In the genomic region with DNA sequence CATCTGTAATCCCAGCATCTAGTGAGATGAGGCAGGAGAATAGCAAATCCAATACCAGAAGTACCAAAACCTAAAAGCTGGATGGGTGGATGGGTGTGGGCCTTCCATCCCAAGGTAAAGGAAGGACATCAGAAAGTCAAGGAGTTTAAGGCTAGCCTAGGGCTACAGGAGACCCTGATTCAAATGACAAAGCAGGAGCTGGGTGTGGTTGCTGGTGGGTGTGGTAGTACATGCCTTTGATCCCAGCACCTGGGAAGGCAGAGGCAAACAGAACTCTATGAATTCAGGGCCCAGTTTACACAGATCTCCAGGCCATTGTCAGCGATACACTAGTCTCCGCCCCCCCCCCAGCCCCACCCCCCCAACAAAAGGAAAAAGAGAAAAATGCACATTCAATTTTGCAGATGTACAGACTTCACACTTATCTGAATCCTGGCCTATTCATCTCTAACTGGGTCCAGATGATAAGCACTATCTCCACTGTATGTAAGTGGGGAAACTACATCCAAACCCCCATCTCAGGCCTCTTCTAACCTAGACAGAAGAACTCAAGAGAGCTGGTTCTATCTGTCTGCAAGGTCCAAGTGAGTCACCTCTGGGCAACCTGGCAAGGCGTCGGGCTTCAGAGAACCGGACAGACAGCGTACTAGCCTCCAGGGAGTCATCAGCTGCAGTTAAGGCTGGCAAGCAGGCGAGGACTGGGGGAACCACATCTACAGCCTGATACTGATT, we compare ENCODE assay signal across 23 mouse cellular contexts. TPM values are rescaled to one million over a fixed set of nuclear protein-coding genes. Genes with fewer than 3 reads are reported as not detected.
DNase-seq lines count a peak whose midpoint lies in the region; ATAC-seq and TF ChIP-seq lines count a peak whose summit lies in the region.
"Had no signal": no experiment of that assay in that cellular context is flagged by ENCODE, and none has a peak within 500 bp of the region (broad histone marks: within the 10 kb centered on the region; RNA-seq: fewer than 3 reads in every experiment).

No protein-coding gene starts in this region.

- TF ChIP-seq RAD21 in MEL (IDR thresholded peaks at IDR 0.05; ENCODE audit: low read depth, low read length) = no peak

- peak overlapping the region; percentile 56 for H3K4me2 ChIP-seq in liver, embryonic 13.5 days
- H3K4me2 ChIP-seq in midbrain, embryonic 16.5 days (ENCODE audit: low read length) = no peak overlapping the region
- H3K4me2 ChIP-seq: forebrain, embryonic 12.5 days; heart, embryonic 12.5 days; limb, embryonic 12.5 days; lung, embryonic 15.5 days; midbrain, embryonic 13.5 days had no signal

- H3K27ac ChIP-seq in MEL (ENCODE audit: control insufficient read depth, low read depth, low read length) = peak overlapping the region; percentile 58
- H3K27ac ChIP-seq in liver, embryonic 13.5 days = peak overlapping the region; percentile 74
- no peak overlapping the region for H3K27ac ChIP-seq in midbrain, embryonic 16.5 days (ENCODE audit: low read length)
- H3K27ac ChIP-seq: forebrain, embryonic 12.5 days; kidney, postnatal 0 days; layer of hippocampus, adult 2 months; left cerebral cortex, adult 2 months; limb, embryonic 12.5 days; lung, embryonic 15.5 days; macrophage; midbrain, embryonic 13.5 days had no signal

- H3K9me3 ChIP-seq in E14TG2a.4 (ENCODE audit: low read length) (no peaks in the 10 kb centered on the region), MEL (replicated peaks; ENCODE audit: insufficient read depth, low read length) (no peaks in the 10 kb centered on the region)
- H3K9me3 ChIP-seq in liver, embryonic 13.5 days (replicated peaks) = no peaks in the 10 kb centered on the region
- H3K9me3 ChIP-seq in midbrain, embryonic 16.5 days (replicated peaks; ENCODE audit: control insufficient read depth, low read length, poor library complexity, severe bottlenecking) = no peaks in the 10 kb centered on the region
- H3K9me3 ChIP-seq: forebrain, embryonic 12.5 days; heart, embryonic 12.5 days; limb, embryonic 12.5 days; lung, embryonic 15.5 days; midbrain, embryonic 13.5 days had no signal

- H3K36me3 ChIP-seq in E14TG2a.4 (ENCODE audit: insufficient read depth, low read length) (peaks cover 83% of the 10 kb centered on the region), MEL (ENCODE audit: control insufficient read depth in 1 of 2, insufficient read depth in 2 of 2, low read length in 2 of 2) (peaks cover 0 to 33% of the 10 kb centered on the region in 2 experiments; a peak in 2 of 4 replicates)
- H3K36me3 ChIP-seq in liver, embryonic 13.5 days = peaks cover 58% of the 10 kb centered on the region
- H3K36me3 ChIP-seq in midbrain, embryonic 16.5 days (ENCODE audit: control insufficient read depth, insufficient read depth, low read length) = no peaks in the 10 kb centered on the region; the same call in 1 of the 2 replicates

- TF ChIP-seq POLR2A in MEL (IDR thresholded peaks at IDR 0.05; ENCODE audit: control insufficient read depth in 1 of 2, insufficient read depth in 1 of 2, low read depth in 1 of 2, low read length in 2 of 2, poor library complexity in 1 of 2) = no peak

- TF ChIP-seq CTCF in E14TG2a.4 (conservative IDR thresholded peaks at IDR 0.05; ENCODE audit: low read length) (no peak), MEL (IDR thresholded peaks at IDR 0.05 in 2 of 3, conservative IDR thresholded peaks at IDR 0.05 in 1 of 3; ENCODE audit: control insufficient read depth in 1 of 3, insufficient read depth in 1 of 3, low read depth in 2 of 3, low read length in 3 of 3, poor library complexity in 1 of 3, severe bottlenecking in 1 of 3) (no peak)

- peak; percentile 23 for DNase-seq in cerebellum, adult 8-10 months
- DNase-seq in cerebellum, postnatal 25 days = no peak
- DNase-seq in MEL (ENCODE audit: low read depth, low spot score) = peak; percentile 53
- no peak for DNase-seq in liver, embryonic 13.5 days
- no peak for DNase-seq in kidney, adult 18-20 months
- DNase-seq in heart, postnatal 25 days (ENCODE audit: low spot score) = no peak
- DNase-seq: heart, postnatal 4 days; right cerebral cortex, adult 18-20 months; thymus, adult 18-20 months had no signal

- peak; percentile 27; the same call in 1 of the 2 replicates for ATAC-seq in liver, embryonic 13.5 days (ENCODE audit: low read depth)
- ATAC-seq in midbrain, embryonic 16.5 days = no peak
- ATAC-seq: activated CD4-positive, CD25-positive, alpha-beta regulatory T cell, adult 4 months; hindbrain, embryonic 16.5 days; intestine, postnatal 0 days; midbrain, embryonic 13.5 days had no signal

- 29% methylated on average over 7 of the region's 7 CpGs for WGBS in liver, embryonic 13.5 days (ENCODE audit: insufficient replicate concordance)
- WGBS in midbrain, embryonic 16.5 days = 93% methylated on average over 7 of the region's 7 CpGs

- H3K4me1 ChIP-seq in E14TG2a.4 (replicated peaks; ENCODE audit: low read depth, low read length) (peaks cover 91% of the 10 kb centered on the region), MEL (ENCODE audit: control insufficient read depth in 1 of 2, insufficient read depth in 2 of 2, low read length in 2 of 2) (peaks cover 16 to 34% of the 10 kb centered on the region in 2 experiments)
- peaks cover 97% of the 10 kb centered on the region for H3K4me1 ChIP-seq in liver, embryonic 13.5 days (replicated peaks)
- H3K4me1 ChIP-seq in midbrain, embryonic 16.5 days (ENCODE audit: control insufficient read depth, insufficient read depth, low read length) = peaks cover 30% of the 10 kb centered on the region

- peak overlapping the region; percentile 92 for H3K4me3 ChIP-seq in E14TG2a.4 (replicated peaks; ENCODE audit: low read length)
- no peak overlapping the region for H3K4me3 ChIP-seq in MEL (ENCODE audit: control insufficient read depth in 1 of 2, insufficient read depth in 1 of 2, low read depth in 2 of 2, low read length in 2 of 2)
- peak overlapping the region; percentile 11; the same call in 1 of the 2 replicates for H3K4me3 ChIP-seq in liver, embryonic 13.5 days (replicated peaks)
- no peak overlapping the region for H3K4me3 ChIP-seq in midbrain, embryonic 16.5 days (ENCODE audit: low read depth, low read length)
- H3K4me3 ChIP-seq: forebrain, embryonic 12.5 days; heart, embryonic 12.5 days; layer of hippocampus, adult 2 months; left cerebral cortex, adult 2 months; limb, embryonic 12.5 days; lung, embryonic 15.5 days; midbrain, embryonic 13.5 days had no signal

- intact Hi-C loops in heart, postnatal 25 days (cut with DNase I) = no loop called here

- H3K27me3 ChIP-seq in E14TG2a.4 (ENCODE audit: insufficient read depth, low read length) (no peaks in the 10 kb centered on the region), MEL (ENCODE audit: control insufficient read depth in 1 of 2, insufficient read depth in 2 of 2, low read length in 2 of 2) (no peaks in the 10 kb centered on the region)
- no peaks in the 10 kb centered on the region for H3K27me3 ChIP-seq in liver, embryonic 13.5 days
- no peaks in the 10 kb centered on the region for H3K27me3 ChIP-seq in midbrain, embryonic 16.5 days (ENCODE audit: control insufficient read depth, insufficient read depth, low read depth, low read length)
- H3K27me3 ChIP-seq: forebrain, embryonic 12.5 days; heart, embryonic 12.5 days; limb, embryonic 12.5 days; lung, embryonic 15.5 days; midbrain, embryonic 13.5 days had no signal

- peaks cover 3% of the 10 kb centered on the region for H3K79me2 ChIP-seq in MEL (ENCODE audit: control insufficient read depth, insufficient read depth, low read length, poor library complexity)

- TF ChIP-seq EP300 in MEL (IDR thresholded peaks at IDR 0.05; ENCODE audit: low read depth in 1 of 2, low read length in 2 of 2) = peak; percentile 75 to 83

- no peak overlapping the region for H3K9ac ChIP-seq in MEL (ENCODE audit: control insufficient read depth, low read depth, low read length, poor library complexity, severe bottlenecking)
- H3K9ac ChIP-seq in liver, embryonic 13.5 days = peak overlapping the region; percentile 46
- H3K9ac ChIP-seq in midbrain, embryonic 16.5 days (ENCODE audit: low read depth, low read length) = no peak overlapping the region
- H3K9ac ChIP-seq: forebrain, embryonic 12.5 days; heart, embryonic 12.5 days; limb, embryonic 12.5 days; lung, embryonic 15.5 days; midbrain, embryonic 13.5 days had no signal

RNA-seq across cellular contexts. Expression of a gene that starts 5.7 kb away (rescaled TPM):
- total RNA-seq in MEL (2012; rRNA removed) = 4.9 and 5.2 TPM in 2 replicates
- 10 to 100 TPM in 1 of 2 experiments, not detected in 1; 23.0 TPM for polyA plus RNA-seq in MEL (2012; ENCODE audit: insufficient read depth in 1 of 2, insufficient read length in 2 of 2, low read depth in 1 of 2, low replicate concordance in 2 of 2, missing spikeins in 1 of 2)
- 6.6 and 7.6 TPM in 2 replicates for polyA plus RNA-seq in liver, embryonic 13.5 days (2015; fragmentation: Nextera tagmentation; extraction: Ambion mirVana)
- 29.9 and 31.5 TPM in 2 replicates for polyA plus RNA-seq in midbrain, embryonic 16.5 days (2015; fragmentation: Nextera tagmentation; extraction: Ambion mirVana)
- 10 to 100 TPM; 73.2 to 78.0 TPM for total RNA-seq in heart, postnatal 25 days (2021)

RNA-seq across cellular contexts. Expression of a gene that starts 23.7 kb away (rescaled TPM):
- 97.6 and 107 TPM in 2 replicates for total RNA-seq in MEL (2012; rRNA removed)
- polyA plus RNA-seq in MEL (2012; ENCODE audit: insufficient read depth in 1 of 2, insufficient read length in 2 of 2, low read depth in 1 of 2, low replicate concordance in 2 of 2, missing spikeins in 1 of 2) = 100 to 1,000 TPM; 117 to 248 TPM
- polyA plus RNA-seq in liver, embryonic 13.5 days (2015; fragmentation: Nextera tagmentation; extraction: Ambion mirVana) = 39.6 and 39.8 TPM in 2 replicates
- polyA plus RNA-seq in midbrain, embryonic 16.5 days (2015; fragmentation: Nextera tagmentation; extraction: Ambion mirVana) = 18.2 and 18.6 TPM in 2 replicates
- total RNA-seq in heart, postnatal 25 days (2021) = 10 to 100 TPM; 16.1 to 17.9 TPM

RNA-seq across cellular contexts. Expression of a gene that starts 33.7 kb away (rescaled TPM):
- 21.5 and 27.1 TPM in 2 replicates for total RNA-seq in MEL (2012; rRNA removed)
- polyA plus RNA-seq in MEL (2012; ENCODE audit: insufficient read depth in 1 of 2, insufficient read length in 2 of 2, low read depth in 1 of 2, low replicate concordance in 2 of 2, missing spikeins in 1 of 2) = 10 to 100 TPM; 27.2 to 96.8 TPM
- 15.7 and 19.1 TPM in 2 replicates for polyA plus RNA-seq in liver, embryonic 13.5 days (2015; fragmentation: Nextera tagmentation; extraction: Ambion mirVana)
- polyA plus RNA-seq in midbrain, embryonic 16.5 days (2015; fragmentation: Nextera tagmentation; extraction: Ambion mirVana) = 51.6 and 52.6 TPM in 2 replicates
- total RNA-seq in heart, postnatal 25 days (2021) = 10 to 100 TPM; 34.9 to 36.6 TPM

RNA-seq across cellular contexts. Expression of a gene that starts 35.4 kb away (rescaled TPM):
- 20.1 and 29.4 TPM in 2 replicates for total RNA-seq in MEL (2012; rRNA removed)
- 10 to 100 TPM in 1 of 2 experiments, not detected in 1; 29.0 TPM for polyA plus RNA-seq in MEL (2012; ENCODE audit: insufficient read depth in 1 of 2, insufficient read length in 2 of 2, low read depth in 1 of 2, low replicate concordance in 2 of 2, missing spikeins in 1 of 2)
- polyA plus RNA-seq in liver, embryonic 13.5 days (2015; fragmentation: Nextera tagmentation; extraction: Ambion mirVana) = 61.8 and 62.4 TPM in 2 replicates
- polyA plus RNA-seq in midbrain, embryonic 16.5 days (2015; fragmentation: Nextera tagmentation; extraction: Ambion mirVana) = 7.7 and 8.7 TPM in 2 replicates
- total RNA-seq in heart, postnatal 25 days (2021) = 10 to 100 TPM; 18.8 to 21.1 TPM

RNA-seq across cellular contexts. Expression of a gene that starts 35.6 kb away (rescaled TPM):
- total RNA-seq in MEL (2012; rRNA removed) = 22.2 and 23.9 TPM in 2 replicates
- 10 to 100 TPM in 1 of 2 experiments, not detected in 1; 24.1 TPM for polyA plus RNA-seq in MEL (2012; ENCODE audit: insufficient read depth in 1 of 2, insufficient read length in 2 of 2, low read depth in 1 of 2, low replicate concordance in 2 of 2, missing spikeins in 1 of 2)
- polyA plus RNA-seq in liver, embryonic 13.5 days (2015; fragmentation: Nextera tagmentation; extraction: Ambion mirVana) = 40.2 and 42.0 TPM in 2 replicates
- polyA plus RNA-seq in midbrain, embryonic 16.5 days (2015; fragmentation: Nextera tagmentation; extraction: Ambion mirVana) = 4.4 and 4.5 TPM in 2 replicates
- 1 to 10 TPM; 3.3 to 4.5 TPM for total RNA-seq in heart, postnatal 25 days (2021)

Comparison
In these comparisons a context has a peak if more than half of its experiments do, and no peak if none do; other contexts are left out.
1. DNase-seq: peak in cerebellum, adult 8-10 months (single experiment) and MEL (single experiment); none in cerebellum, postnatal 25 days (0 of 2), liver, embryonic 13.5 days (single experiment), kidney, adult 18-20 months (single experiment) and heart, postnatal 25 days (single experiment).
2. H3K4me3 ChIP-seq: peak in E14TG2a.4 (single experiment) and liver, embryonic 13.5 days (single experiment); none in MEL (0 of 2) and midbrain, embryonic 16.5 days (single experiment).